Mouse (Mus musculus): Measurements from ENCODE around the gene Cmip. TPM values are rescaled to one million over a fixed set of nuclear protein-coding genes. Genes with fewer than 3 reads are reported as not detected.
A peak's percentile ranks its signal among the peaks of the same experiment; 100 is the strongest.

Gene Cmip
- total RNA-seq (2015; ENCODE audit: low replicate concordance), result 50.3 and 64.2 TPM in 2 replicates
- 42.0 and 49.3 TPM in 2 replicates for total RNA-seq (2017; ENCODE audit: low replicate concordance)

DNA sequence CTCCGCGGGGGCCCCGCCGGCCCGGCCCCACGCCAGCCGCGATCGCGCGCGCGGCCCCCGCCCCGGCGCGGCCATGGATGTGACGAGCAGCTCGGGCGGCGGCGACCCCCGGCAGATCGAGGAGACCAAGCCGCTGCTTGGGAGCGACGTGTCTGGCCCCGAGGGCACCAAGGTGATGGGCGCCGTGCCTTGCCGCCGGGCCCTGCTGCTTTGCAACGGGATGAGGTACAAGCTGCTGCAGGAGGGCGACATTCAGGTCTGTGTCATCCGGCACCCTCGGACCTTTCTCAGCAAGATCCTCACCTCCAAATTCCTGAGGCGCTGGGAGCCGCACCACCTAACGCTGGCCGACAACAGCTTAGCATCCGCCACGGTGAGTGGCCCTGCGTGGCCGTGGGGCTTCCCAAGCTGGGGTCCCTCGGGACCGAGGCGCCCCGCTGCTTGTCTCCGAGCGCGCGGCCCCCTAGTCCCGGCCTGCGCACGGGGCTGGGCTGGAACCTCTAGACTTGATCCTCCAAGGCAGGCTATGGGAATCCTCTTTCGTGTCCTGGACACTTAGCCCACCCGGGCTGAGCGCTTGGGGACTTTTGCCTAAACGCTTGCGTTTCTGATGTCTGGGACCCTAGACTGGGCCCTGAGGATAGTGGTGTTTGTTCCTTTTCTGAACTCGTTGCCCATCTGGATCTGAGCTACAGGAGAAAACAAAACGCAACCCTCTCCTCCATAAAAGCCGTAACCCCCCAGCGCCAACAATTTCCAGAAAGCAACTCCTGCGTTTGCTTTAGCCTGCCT is at the start of gene Cmip:
Gene Cmip, plus strand, starts transcription at position 36 of the 792 bp plus-strand sequence.
- ATAC-seq (replicated peaks; ENCODE audit: low FRiP score, poor library complexity, severe bottlenecking), result no peak

DNA sequence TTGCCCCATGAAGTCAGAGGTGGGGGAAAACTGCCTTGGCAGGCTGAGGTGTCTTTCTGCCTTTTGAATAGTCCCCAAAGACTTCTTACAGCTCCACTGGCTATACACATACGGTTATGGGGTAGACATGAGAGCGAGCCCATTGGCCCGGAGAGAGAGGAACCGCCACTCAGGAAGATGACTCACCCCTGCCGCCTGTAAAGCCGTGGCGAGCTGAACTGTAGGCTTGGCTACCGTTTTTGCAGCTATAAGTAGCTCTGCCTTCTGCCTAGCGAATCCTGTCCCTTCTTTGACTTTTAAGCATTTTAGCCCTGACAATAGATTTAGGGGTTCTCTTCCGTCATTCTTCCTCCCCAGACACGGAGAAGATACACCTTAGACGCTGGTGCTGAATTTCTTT is 47.7 kb upstream of the Cmip start:
- no peak for ATAC-seq (replicated peaks; ENCODE audit: low FRiP score, poor library complexity, severe bottlenecking)

DNA sequence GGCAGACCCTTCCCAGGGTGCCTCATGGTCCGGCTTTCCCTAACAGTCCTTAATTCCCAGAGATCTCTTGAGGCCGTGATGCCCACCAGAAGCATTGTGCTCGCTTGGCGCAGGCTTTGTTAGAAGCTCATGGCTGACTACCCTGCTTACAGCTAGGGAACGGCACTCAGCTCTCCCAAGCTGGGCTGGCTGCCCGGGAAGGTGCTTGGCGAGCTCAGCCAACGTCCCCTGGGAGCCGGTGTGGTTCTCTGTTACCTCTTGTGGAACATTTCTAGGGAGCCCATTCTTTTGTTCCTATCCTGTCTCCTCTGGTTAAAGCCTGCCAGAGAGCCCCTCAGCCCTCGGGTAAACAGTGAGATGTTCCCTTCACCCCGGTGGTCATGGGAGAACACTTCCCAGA is 44.8 kb upstream of the Cmip start:
- no peak for ATAC-seq (replicated peaks; ENCODE audit: low FRiP score, poor library complexity, severe bottlenecking)

DNA sequence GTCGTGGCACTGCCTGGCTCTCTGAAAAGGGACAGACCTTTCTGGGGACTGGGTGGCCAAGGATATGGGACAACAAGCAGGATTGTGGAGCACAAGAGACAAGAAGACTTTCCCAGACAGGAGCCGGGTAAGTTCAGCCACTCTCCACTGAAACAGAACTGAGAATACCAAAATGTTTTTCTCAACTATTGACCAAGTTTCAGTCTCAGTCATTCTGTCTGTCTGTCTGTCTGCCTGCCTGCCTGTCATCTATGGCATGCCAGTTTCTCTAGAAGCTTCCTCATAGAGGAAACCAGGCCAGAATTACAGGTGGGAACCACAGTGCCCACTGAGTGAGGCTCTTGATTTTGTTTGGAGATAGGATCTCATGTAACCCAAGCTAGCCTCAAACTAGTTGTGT is 39.1 kb upstream of the Cmip start:
- no peak for ATAC-seq (replicated peaks; ENCODE audit: low FRiP score, poor library complexity, severe bottlenecking)

DNA sequence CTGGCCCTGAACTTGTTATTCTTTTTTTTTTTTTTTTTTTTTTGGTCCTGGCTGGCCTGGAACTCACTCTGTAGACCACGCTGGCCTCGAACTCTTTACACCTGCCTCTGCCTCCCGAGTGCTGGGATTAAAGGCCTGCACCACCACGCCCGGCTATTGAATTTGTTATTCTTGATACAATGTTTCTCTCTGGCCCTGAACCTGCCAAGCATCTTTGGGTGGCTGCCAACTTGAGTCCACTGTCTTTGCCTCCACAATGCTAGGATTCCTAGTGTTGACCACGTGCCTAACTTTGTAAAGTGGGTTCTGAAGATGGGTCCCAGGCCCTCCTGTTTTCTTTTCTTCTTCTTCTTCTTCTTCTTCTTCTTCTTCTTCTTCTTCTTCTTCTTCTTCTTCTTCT is 34.5 kb upstream of the Cmip start:
- ATAC-seq (replicated peaks; ENCODE audit: low FRiP score, poor library complexity, severe bottlenecking), result no peak

- peak; percentile 96 for ATAC-seq (replicated peaks; ENCODE audit: low FRiP score, poor library complexity, severe bottlenecking)
These were observed 32.2 kb upstream of the Cmip start for GRCm38 (mm10) chr8:117224630-117225029.

DNA sequence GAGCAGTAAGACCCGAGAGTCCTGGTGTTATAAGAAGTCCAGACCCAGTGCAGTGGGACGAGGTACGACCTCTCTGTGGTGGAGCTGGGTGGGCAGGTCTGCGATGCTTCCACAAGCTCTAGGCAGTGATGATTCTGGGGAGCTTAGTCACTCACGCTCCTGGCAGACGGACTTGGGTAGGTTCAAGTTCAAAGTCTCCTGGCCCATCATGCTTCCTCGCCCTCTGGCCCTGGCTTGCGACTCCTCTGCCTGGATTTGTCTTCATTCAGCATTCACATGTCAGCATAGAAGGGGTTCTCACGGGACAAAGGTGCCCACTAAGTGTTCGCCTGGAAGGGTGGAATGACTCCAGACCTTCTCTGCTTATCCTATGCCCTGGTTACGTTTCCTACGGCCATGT is 30.6 kb upstream of the Cmip start:
- no peak for ATAC-seq (replicated peaks; ENCODE audit: low FRiP score, poor library complexity, severe bottlenecking)

DNA sequence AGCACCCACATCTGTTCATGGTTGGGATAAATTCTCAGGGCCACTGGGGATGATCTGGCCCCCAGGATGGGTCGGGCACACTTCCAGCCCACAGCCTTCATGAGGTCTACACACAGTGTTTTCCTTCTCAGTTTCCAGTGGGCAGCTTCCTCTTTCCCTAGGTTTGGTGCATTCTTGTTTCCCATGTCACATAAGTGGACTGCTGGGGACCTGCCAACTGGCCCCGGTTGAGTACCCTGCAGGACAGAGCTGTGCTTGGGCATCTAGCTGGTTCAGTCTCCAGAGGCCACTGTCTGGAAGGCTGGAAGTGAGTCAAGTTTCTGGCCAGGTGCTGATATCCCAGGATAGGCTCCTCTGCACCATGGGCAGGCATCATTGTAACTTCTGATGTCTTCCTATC is 29.5 kb upstream of the Cmip start:
- ATAC-seq (replicated peaks; ENCODE audit: low FRiP score, poor library complexity, severe bottlenecking), result no peak

- no peak for ATAC-seq (replicated peaks; ENCODE audit: low FRiP score, poor library complexity, severe bottlenecking)
These were observed 23.7 kb upstream of the Cmip start for GRCm38 (mm10) chr8:117233199-117233598.

GRCm38 (mm10) chr8:117236531-117236930 is 20.3 kb upstream of the Cmip start:
- ATAC-seq (replicated peaks; ENCODE audit: low FRiP score, poor library complexity, severe bottlenecking), result no peak

DNA sequence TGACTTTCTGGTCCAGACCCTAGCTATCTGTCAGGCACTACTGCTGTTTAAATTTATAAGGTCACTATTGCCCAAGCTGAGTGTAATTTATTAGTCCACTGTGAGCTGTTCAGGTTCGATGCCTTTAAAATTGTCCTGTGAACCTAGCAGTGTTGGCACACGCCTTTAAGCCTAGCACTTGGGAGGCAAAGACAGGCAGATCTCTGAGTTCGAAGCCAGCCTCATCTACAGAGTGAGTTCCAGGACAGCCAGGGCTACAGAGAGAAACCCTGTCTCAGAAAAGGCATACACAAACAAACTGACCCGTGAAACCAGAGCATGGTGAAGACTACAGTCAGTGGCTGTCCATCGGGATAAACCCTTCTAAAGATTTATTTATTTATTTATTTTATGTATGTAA is 16.5 kb upstream of the Cmip start:
- ATAC-seq (replicated peaks; ENCODE audit: low FRiP score, poor library complexity, severe bottlenecking), result no peak

GRCm38 (mm10) chr8:117240841-117241494 is 15.9 kb upstream of the Cmip start:
- ATAC-seq (replicated peaks; ENCODE audit: low FRiP score, poor library complexity, severe bottlenecking), result no peak

DNA sequence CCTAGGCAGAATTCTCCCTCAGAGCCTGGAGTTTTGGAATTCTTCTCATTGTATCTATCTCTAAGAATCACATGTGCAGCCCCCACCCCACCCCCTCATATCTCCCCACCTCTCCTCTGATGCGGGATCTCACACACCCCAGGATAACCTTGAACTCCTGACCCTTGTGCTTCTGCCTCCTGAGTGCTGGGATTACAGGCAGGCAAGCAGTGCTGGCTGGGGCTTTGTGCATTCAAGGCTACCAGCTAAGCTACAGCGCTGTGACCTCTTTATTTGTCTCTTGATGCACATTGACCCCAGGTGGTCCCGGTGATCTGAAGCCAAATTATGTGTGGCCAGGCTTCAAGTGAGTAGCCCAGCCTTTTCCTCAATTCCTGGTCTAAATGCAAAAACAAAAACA is 15.0 kb upstream of the Cmip start:
- ATAC-seq (replicated peaks; ENCODE audit: low FRiP score, poor library complexity, severe bottlenecking), result no peak

- ATAC-seq (replicated peaks; ENCODE audit: low FRiP score, poor library complexity, severe bottlenecking), result no peak
These were observed 14.6 kb upstream of the Cmip start for GRCm38 (mm10) chr8:117242286-117242685.

GRCm38 (mm10) chr8:117244601-117245000 is 12.3 kb upstream of the Cmip start:
- ATAC-seq (replicated peaks; ENCODE audit: low FRiP score, poor library complexity, severe bottlenecking), result no peak

GRCm38 (mm10) chr8:117248341-117248740 is 8.5 kb upstream of the Cmip start:
- ATAC-seq (replicated peaks; ENCODE audit: low FRiP score, poor library complexity, severe bottlenecking), result no peak

DNA sequence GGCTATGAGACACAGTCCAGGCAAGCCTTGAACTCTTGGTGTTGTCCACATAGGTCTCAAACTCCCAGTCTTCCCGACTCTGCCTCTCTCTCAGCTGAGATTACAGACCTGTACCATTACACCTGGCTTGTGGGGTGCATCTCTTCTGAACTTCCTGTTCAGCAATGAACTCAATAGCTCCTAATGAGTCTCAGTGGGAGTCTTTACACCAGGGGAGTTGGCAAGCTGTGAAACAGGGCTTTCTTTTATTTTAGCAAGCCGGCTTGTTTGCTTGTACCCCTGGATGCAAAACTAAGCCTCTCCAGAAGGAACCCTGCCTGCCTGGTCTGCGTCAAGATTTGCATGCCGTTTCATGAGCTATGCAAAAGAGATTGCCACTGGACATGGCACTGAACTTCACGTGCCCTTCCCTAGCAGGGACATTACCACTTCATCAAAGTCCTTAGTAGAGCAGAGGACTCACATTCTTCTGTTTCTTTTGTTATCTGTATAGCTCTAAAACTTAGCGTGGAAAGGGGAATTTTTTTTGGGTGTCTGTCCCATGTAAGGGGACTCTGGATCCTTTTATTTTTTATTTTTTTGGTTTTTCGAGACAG is 5.7 kb upstream of the Cmip start:
- ATAC-seq (replicated peaks; ENCODE audit: low FRiP score, poor library complexity, severe bottlenecking), result no peak

- ATAC-seq (replicated peaks; ENCODE audit: low FRiP score, poor library complexity, severe bottlenecking), result no peak
These were observed 4.2 kb upstream of the Cmip start for GRCm38 (mm10) chr8:117252650-117253049.

GRCm38 (mm10) chr8:117253390-117254269 is 3.2 kb upstream of the Cmip start:
- peak; percentile 63 for ATAC-seq (replicated peaks; ENCODE audit: low FRiP score, poor library complexity, severe bottlenecking)

- no peak for ATAC-seq (replicated peaks; ENCODE audit: low FRiP score, poor library complexity, severe bottlenecking)
These were observed 2.4 kb upstream of the Cmip start for GRCm38 (mm10) chr8:117254496-117254895.

Data from erythroid progenitor cell, adult 5-6 weeks (primary cell).